Mouse (Mus musculus) thymus, adult 2 months (tissue): ENCODE measurements around the gene Gar1.

Experiments used
- CTCF ChIP-seq: fragments of 200-500 bp; IDR thresholded peaks from 2 replicates; pipeline ENCODE4 v1.5.1; 2012; ENCODE audit warnings: mild to moderate bottlenecking, control low read depth, low read length, moderate library complexity, borderline replicate concordance; ENCODE audit not compliant: control insufficient read depth, poor library complexity, insufficient read depth; ENCODE audit errors: extremely low read depth
- POLR2A ChIP-seq: fragments of 200-500 bp; IDR thresholded peaks from 2 replicates; pipeline ENCODE4 v1.6.1; 2012; ENCODE audit warnings: mild to moderate bottlenecking, low read length, control low read depth, moderate library complexity; ENCODE audit not compliant: control insufficient read depth, poor library complexity, insufficient read depth; ENCODE audit errors: extremely low read depth

DNA sequence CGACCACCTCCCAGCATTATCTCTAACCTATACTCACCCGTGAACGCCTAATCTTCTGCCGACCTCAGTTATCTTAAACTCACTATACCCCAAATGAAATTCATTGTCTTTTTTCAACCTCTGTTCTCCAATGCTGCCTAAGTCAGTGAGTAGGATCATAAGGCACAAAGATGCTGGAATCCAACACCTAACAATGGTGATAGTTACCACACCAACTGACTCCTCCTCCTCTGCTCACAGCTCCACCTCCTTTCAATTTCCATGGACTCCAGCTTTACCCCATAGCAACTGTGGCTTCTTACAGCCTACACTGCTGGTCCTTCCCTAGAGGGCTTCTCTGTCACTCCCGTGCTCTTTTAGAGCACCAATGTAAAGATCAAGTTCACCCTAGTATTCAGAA, 3.5 kb downstream of the Gar1 start:
- TF ChIP-seq CTCF = no peak
- no peak for TF ChIP-seq POLR2A
